Mouse (Mus musculus) yolk sac, embryonic 10.5 days (tissue): ENCODE data around the gene Ttc28.
A peak's percentile ranks its signal among the peaks of the same experiment; 100 is the strongest.

Experiments
- DNase-seq: peaks from one replicate; pipeline ENCODE4 v3.0.0-alpha.2; 2017; ENCODE audit warnings: low spot score

Ttc28 gene

DNA sequence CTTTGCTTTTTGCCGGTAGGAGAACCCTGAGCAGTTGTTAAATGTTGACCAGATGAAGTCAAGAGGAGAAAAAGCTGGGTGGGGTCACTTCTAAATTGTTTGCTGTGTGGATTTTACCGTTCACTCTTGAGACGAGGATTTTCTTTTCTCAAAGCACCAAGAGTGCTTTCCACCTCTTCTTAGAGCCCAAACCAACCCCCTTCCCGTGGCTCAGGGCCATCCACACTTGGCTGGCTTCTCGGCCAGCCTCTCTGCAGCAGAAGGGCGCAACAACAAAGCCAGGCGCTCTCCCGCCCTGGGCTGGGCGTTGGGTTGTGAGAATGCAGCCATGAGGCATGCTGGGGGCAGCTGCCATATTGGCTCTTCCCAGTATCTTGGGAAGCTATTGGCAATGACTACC, 170.5 kb downstream of the Ttc28 start:
- DNase-seq, result no peak

DNA sequence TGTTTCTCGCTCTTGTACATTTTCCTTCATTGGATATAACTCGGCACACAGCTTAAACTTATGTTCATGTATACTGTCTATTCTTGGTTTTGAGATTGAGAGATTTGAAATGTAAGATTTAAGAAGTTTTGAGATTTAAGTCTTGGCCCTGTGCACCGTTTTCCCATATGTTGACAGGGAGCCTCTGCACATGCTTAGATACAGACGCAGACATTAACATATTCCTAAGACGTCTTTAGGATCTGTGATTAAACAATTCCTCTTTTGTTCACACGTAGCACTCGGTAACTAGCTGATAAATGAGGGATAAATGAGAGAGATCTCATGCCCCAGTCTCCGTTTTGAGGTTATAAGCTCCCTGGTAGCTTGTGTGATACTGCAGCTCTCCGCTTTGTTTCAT, 174.8 kb downstream of the Ttc28 start:
- DNase-seq, result no peak

DNA sequence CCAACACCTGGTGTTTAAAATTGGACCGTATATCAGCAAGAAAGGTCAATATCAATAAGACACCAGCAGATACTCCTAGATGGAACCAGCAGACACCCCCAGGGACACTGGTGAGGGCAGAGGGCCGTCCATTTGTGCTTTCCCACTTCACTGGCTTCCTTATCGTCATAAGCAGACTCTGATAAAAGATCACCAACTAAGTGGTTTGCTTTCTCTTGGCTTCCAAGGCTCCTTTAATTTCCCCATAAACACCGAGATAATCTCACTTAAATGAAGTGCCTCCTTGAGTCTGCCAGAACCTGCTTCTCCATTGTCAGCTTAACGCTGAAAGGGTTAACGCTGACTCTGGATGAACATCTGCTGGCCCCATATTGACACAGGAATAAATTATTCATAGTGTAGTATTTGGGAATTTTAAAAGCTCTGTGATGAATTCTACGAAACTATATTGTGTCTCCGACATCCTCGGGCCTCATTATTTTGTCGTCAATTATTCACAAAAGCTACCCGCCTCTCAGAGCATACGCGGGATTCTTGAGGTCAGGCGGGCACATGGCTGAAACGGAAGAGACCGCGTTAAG, 175.3 kb downstream of the Ttc28 start:
- no peak for DNase-seq

DNA sequence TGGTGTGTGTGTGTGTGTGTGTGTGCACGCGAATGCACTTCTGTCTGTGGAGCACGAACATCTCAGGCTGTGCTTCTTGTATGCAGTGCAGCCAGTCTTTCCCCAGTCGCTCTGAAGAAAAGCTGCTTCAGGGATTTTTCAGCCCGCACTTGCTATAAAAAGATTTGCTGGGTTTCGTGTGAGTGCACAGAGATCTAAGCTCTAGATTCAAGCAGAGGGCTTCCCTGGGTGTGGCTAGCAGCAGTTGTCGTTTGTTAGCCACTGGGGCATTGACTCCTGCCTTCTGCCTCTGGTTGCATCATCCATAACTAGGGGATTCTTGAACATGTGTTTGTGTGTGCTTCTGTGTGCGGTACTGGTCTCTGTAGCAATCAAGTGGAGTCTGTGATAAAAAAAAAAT, 175.9 kb downstream of the Ttc28 start:
- peak; percentile 27 for DNase-seq

DNA sequence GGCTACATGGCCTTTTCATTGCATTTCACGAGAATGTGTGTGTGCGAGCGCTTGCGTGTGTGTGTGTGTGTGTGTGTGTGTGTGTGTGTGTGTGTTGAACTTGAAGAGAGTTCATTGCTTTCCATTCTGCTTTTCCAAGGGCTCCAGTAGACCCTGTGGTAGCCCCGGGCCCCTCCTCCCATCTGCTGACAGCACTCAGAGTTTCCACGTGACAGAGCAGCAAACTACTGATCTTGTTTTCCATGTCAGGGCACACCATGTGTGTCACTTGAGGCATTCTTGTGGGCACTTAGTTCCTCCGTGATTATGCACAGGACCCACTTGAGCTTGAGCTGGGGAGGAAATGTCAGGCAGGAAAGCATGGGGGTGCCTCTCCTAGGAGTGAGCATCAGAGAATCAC, 177.5 kb downstream of the Ttc28 start:
- DNase-seq, result no peak

DNA sequence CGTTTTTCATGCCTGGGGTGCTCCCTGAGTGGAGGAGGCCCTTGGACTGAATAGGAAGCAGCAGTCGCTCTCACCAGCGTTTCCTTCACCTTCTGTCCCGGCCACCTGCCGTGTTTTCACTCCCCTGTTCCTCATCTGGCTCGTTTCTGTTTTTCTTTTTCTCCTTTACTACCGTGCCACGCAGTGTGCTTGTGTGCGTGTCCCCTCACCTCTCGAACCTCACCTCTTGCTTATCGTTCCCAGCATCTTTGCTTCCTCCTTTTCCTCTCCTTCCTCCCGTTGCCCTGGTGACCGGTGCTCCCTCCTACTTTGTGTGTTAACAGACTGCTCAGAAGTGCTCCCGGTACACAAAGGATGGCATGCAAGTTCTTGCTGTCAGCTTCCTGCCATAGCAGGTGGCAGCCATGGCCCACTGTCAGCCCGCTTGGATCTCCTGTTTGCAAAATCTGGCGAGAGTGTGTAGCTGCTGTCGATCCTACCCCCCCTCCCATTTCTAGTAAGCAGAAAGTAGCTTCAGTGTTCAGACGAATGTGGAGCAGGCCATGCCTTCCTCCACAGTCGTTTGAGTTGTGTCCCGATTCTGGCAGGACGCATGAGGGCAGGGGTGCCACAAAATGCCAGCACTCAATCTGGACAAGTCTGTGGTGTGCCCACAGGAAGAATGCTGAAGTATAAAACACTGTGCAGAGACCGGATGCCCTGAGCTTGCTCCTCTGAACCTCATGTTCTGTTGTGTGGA, 179.0 kb downstream of the Ttc28 start:
- no peak for DNase-seq

DNA sequence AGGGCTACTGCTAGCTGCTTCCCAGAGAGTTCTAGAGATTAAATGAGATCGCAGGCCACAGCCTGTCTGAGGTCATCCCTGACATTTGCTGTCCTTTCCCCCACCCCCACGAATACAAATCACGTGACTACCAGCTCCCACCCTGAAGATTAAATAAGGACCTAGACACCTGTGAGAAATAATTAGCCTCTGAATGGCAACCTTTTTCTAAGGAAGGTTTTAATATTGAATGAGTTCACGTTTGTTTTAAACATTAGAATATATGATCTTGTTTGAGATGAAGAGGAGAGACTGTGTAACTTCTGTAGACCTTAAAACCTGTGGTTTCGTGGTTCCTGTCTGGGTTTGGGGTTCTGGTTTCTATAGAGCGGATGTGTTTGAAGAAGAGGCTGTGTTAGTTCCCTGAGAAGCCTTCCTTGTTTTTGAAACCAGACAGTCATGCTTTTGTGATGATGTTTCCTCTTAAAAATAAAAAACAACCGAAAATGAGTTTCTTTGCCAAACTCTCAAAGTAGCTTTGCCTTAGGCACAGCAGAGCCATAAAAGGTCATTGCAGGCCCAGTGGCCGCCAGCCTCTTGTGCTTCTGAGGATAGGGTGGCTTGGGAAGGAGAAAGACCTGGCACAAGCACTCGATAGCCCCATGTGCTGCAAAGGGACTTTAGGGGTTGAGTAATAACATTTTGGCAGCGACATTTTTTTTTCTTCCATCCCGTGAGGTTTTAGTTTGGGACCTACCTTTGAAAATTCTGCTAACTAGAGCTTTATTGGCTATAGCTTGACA, 179.7 kb downstream of the Ttc28 start:
- DNase-seq, result no peak

DNA sequence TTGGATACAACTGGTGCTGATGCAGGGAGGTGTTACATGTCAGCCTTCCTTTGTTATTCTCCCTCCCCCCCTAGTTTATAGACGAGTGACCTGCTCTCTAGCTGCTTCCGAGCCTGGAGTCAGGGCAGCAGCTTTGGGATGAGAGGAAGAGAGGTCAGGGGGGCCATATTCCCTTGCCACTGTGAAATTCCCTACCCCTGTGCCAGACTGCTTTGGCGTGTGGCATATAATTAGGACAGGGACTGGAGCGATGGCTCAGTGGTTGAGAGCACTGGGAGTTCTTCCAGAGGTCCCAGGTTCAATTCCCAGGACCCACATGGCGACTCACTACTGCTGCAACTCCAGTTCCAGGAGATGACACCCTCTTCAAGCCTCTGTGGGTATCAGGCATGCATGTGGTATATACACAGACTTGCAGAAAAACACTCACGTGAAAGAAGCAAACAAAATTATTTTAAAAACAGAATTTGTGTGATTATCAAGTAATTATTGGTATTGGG, 180.7 kb downstream of the Ttc28 start:
- no peak for DNase-seq

DNA sequence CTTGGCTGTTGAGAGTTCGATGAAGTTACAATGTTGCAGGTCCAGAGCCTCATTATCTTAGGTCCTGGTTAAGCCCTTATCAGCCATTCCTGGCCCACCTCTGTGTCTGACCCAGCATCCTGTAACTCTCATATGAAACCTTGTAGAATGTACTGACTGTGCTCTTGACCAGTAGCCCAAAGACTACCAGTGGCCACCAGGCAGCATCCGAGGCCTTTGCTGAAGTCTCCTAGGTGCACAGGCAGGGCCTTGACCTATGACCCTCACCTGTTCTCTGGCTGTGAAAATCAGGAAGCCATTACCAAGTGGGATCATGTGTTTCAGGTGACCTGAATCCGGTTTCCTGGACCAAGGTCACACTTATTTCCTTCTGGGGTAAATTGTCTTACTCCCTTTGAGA, 183.6 kb downstream of the Ttc28 start:
- DNase-seq, result peak; percentile 72

DNA sequence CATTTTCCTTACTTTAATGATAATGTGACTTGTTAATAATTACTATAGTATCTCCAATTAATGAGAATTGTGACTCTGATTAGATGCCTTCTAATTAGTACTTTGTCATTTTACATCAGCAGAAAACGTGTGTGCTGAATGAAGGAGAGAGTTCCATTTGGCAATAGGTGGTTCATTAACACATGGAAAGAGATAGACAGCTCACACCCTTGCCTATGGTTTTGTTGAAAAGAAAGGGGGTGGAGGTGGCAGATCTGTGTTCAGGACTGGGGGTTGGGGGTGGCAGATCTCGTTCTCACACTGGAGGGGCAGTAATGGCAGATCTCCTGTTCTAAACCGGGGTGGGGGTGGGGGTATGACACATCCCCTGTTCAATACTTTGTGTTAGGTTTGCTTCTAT, 184.4 kb downstream of the Ttc28 start:
- no peak for DNase-seq

DNA sequence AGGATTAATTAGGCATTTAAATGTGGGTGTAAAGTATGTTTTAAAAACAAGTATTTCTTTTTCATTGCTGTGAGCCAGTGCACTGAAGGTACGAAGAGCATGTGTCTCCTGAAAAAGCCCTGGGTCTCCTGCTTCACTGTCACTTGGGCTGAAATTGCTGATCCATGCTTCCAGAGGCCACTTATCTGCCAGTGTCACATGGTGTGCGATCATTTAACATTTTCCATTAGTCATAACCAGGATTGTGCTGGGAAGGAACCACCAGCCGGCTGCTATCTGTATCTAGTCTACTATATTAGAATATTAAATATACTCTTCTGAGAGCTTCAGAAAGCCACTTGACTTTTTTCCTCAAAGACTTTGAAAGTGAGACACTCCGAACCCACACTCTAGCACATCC, 186.2 kb downstream of the Ttc28 start:
- DNase-seq, result no peak

DNA sequence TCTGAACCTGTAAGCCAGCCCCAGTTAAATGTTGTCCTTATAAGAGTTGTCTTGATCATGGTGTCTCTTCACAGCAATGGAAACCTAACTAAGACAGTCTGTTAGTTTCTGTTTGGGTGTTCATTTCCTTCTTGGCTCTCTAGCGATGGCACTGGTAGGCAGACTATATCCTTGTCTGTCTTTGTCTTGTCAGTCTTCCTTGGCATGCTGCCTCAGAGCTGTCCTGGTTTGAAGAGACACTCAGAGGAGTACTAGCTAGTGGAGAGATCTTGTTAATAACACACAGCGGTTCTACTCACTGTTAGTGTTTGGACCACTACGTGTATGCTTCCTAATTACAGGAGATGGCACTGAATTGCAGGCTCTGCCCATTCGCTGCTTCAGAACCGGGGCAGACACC, 189.9 kb downstream of the Ttc28 start:
- no peak for DNase-seq

DNA sequence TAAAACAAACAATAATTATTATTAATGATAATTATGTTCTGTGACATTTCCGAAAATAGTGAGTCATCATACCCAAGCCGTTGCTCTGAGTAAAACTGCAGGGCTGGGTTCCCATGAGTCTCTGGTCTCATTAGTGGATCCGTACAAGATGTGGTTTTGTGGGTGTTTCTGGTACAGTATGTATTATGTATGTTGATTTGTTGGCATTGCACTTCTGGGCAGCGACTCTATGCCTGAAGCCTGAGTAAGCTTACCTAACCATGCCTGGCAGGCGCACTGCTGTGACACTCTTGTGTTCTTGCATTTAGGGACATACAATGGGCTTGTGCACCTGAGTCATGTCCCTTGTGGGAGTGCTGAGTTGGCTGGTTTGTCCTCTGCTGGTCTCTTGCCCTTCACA, 190.3 kb downstream of the Ttc28 start:
- no peak for DNase-seq

DNA sequence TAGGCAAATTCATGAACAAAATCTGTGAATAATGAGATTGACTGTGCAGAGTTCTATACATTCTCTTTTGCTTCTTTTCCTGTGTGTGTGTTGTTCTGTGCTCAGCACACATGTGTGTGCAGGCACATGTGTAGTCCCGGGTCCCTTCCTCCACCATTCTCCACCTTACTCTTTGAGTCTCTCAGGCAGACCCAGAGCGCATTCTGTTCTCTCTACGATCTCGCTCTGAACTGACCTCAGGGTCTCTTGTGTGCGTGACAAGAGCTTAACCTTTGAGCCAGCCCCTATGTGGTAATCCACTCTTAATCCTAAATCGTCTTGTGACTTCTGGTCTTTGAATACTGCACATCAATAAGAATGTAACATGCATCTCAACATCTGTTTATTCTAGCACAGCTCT, 190.8 kb downstream of the Ttc28 start:
- DNase-seq, result peak; percentile 65

DNA sequence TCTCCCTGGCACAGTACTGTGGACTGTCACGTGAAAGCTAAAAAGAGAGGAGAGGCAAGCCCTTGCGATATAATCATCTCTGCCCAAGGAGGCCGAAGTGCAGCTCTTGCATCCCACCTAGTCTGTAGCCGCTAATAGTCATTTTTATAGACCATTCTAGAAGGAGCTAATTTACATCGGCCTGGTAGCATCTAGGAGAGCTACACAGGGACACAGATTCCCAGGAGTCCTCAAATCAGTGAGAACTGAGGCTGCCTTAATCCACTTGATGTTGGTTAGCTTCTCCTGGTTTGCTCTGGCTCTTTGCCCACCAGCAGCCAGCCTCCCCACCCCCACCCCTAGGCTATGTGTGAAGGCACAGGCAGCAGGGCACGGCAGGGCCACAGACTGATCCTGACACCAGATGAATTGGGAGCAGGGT, 193.7 kb downstream of the Ttc28 start:
- DNase-seq, result no peak

DNA sequence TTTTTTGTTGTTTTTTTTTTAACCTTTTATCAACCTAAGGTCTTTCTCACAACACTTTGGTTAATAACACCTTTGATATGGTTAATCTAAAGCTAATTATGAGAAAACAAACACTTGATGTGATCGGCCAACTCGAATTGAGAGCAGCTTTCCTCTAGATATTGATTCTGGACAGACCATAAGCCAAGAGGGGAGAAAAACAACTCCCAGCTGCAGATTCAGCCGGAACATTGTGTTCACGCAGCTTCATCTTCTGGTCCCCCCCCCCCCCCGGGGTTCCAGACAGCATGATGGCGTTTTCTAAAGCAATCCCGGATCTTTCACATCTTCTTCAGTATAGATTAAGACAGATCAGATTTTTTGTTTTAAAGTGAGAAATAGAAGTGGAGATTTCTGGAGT, 194.4 kb downstream of the Ttc28 start:
- no peak for DNase-seq

DNA sequence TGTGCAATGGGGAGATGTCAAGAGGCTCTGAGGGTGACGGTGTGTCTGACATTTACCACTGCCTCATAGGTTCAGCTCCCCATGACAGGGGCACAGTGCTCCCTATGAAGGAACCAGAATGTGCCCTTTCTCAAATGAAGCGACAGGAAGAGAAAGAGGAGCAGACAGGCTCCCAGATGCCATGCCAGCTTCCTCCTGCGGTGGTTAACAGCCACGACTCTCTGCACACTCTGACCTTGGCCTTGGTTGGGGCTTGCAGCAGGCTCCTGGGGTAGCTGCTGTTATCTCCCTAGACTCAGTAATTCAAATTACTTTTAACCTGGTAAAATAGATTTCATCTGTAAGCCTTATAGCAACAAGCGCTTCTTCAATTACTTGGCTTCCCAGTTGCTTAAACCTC, 196.2 kb downstream of the Ttc28 start:
- DNase-seq, result no peak

DNA sequence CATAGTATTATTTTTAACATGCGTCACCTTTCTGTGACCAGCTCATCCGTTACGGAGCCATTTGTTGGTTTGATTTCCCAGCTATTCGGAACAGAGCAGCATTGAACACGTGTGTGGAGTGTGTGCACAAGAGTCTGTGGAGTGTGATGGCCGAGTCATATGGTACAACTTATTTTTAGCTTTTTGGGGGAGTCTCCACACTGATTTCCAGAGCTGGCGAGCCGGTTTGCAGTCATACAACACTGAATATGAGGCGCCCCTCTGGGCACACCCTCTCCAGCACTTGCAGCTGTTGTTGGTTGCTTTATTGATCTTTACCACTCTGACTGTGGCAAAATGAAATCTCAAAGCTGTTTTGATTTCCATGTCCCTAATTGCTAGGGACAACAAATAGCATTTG, 197.7 kb downstream of the Ttc28 start:
- no peak for DNase-seq

DNA sequence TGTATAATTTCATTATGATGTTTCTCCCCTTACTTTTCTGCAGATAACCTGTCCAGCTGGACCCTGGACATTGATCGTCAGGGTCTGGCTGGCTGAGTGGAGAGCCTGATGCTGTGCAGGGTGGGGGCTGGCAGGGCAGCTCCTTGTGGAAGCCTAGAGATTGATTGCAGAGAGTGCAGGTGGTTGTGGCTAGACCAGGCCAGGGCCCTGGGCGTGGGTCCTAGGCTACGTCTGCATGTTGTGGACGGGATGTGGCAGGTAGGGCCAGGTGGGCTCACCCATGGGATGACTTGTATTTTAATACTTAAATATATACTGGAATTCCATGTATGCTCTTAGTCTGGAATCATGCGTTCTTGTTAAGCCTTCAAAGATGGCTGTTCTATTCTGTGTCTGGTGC, 201.0 kb downstream of the Ttc28 start:
- DNase-seq, result no peak

DNA sequence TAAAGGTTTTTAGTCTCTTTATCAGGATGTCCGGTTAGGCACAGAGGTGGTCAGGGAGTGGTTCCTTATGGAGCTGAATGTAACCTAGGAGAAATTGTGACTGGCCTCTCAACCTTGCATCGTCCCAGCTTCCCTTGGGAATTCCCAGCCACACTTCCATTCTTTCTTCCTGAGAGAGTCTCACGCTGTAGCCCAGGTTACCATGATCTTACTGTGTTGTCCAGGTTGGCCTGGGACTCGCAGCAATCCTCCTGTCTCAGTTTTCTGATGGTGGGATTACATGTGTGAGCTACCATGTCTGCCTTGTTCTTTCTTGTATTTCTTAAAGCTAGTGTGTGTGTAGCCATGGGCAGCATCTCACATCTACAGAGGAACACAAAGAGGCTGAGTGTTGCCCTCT, 206.2 kb downstream of the Ttc28 start:
- DNase-seq, result no peak

DNA sequence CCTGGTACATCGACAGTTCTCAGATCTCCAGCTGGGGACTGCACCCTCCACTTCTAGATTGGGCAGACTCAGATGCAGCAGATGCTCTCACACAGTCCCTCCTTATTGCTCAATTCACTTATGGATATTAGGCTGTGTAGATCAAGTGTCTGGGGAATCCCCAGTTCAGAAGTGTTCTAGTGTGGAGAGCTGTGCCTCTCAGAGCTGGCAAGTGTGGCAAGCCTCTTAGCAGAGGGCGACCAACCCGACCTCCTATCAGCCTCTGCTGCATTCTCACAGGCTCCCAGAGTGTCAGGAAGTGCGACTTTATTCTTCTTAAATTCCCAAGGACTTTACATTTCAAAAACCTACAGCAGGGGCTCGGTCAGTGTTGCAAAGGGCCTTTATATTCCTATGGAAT, 217.1 kb downstream of the Ttc28 start:
- no peak for DNase-seq

DNA sequence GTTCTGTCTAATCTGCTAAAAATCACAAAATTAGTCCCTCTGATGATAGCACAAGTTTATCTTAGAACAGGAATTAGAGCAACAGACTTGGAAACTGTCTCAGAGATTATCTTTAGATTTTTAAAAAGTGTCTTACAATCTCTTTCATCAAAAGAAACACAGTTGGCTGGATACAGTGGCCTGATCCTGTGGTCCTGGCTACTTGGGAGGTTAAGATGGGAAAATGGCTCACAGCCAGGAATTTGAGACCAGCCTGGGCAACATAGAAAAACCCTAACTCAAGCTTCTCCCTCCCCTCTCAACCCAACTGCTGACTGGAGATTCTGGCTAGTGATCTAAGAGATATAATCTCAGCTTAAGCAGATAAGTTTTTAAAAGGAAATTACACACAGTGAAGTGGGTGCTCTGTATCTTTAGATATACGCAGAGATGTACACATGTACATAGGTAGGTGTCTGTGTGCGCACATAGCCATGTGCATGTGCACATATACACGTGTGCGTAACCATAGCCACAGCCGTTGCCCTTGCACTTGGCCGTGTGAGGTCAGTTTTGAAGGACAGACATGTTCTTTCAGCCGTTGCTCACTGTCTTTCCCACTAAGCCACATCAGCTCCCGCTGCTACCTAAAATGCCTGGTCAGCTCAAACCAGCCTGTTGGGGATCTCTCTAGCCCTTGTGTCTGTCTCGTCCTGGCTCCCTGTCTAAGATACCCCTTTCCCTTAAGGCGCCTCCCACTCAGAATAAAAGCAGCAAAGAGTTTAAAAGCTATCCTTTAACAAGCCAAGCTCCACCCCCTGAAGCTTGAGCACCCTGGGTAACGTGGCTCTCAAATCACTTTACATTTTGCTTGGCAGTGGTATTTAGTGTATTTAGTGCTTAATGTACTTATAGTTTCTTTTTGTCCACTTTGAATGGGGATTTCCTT, 217.9 kb downstream of the Ttc28 start:
- DNase-seq, result no peak
